In genomic region chr2:68744599-68744998, GRCm38 (mm10) we compare ENCODE assay signal across 9 mouse cellular contexts.
DNase-seq lines count a peak whose midpoint lies in the region; ATAC-seq and TF ChIP-seq lines count a peak whose summit lies in the region.
"Had no signal": no experiment of that assay in that cellular context is flagged by ENCODE, and none has a peak within 500 bp of the region (broad histone marks: within the 10 kb centered on the region; RNA-seq: fewer than 3 reads in every experiment).

No protein-coding gene starts in this region.

- no peak overlapping the region for H3K4me3 ChIP-seq in layer of hippocampus, adult 2 months
- H3K4me3 ChIP-seq: heart, embryonic 12.5 days had no signal

- DNase-seq in adrenal gland, postnatal 14 days: peak; percentile 6
- DNase-seq in adrenal gland, adult 18-20 months (ENCODE audit: low spot score in 2 of 2): no peak
- no peak for DNase-seq in layer of hippocampus, adult 2 months (ENCODE audit: low spot score in 2 of 2)
- DNase-seq in layer of hippocampus, adult 9-10 months (ENCODE audit: low spot score): no peak
- DNase-seq in ZHBTc4 (ENCODE audit: low read depth, low spot score): peak; percentile 74
- peak; percentile 1 for DNase-seq in lung, postnatal 25 days (ENCODE audit: low spot score)
- DNase-seq in adrenal gland, postnatal 25 days: no peak

- peak; percentile 74 for TF ChIP-seq CTCF in layer of hippocampus, adult 2 months (conservative IDR thresholded peaks at IDR 0.05)

- ATAC-seq in monocyte, adult 5-6 weeks (replicated peaks; ENCODE audit: insufficient number of reproducible peaks, low FRiP score, low TSS enrichment, poor library complexity, severe bottlenecking): no peak

- no peak overlapping the region for H3K27ac ChIP-seq in layer of hippocampus, adult 2 months

Comparison
In these comparisons a context has a peak if more than half of its experiments do, and no peak if none do; other contexts are left out.
1. DNase-seq: peak in adrenal gland, postnatal 14 days (single experiment), ZHBTc4 (single experiment) and lung, postnatal 25 days (single experiment); none in adrenal gland, adult 18-20 months (0 of 2), layer of hippocampus, adult 2 months (0 of 2), layer of hippocampus, adult 9-10 months (single experiment) and adrenal gland, postnatal 25 days (single experiment).